ENCODE assay signal across 17 mouse cellular contexts in genomic region chr15:98513676-98514075, GRCm38 (mm10). TPM values are rescaled to one million over a fixed set of nuclear protein-coding genes. Genes with fewer than 3 reads are reported as not detected.
"Had no signal": no experiment of that assay in that cellular context is flagged by ENCODE, and none has a peak within 500 bp of the region (broad histone marks: within the 10 kb centered on the region; RNA-seq: fewer than 3 reads in every experiment).

No protein-coding gene starts in this region.

RNA-seq across cellular contexts. Expression of gene Olfr279, which starts 21.5 kb away (rescaled TPM):
- total RNA-seq: layer of hippocampus, adult 8-10 months; left cerebral cortex, adult 18-20 months; left cerebral cortex, postnatal 10 days; left cerebral cortex, postnatal 4 days; liver, adult 2 months; megakaryocyte-erythroid progenitor cell, adult 5-6 weeks had no signal
- polyA plus RNA-seq: kidney, adult 2 months; kidney, embryonic 15.5 days; large intestine, adult 2 months; limb, embryonic 13.5 days; liver, adult 2 months; liver, embryonic 14.5 days; midbrain, embryonic 12.5 days; midbrain, embryonic 16.5 days; neural tube, embryonic 14.5 days; stomach, embryonic 16.5 days; urinary bladder, adult 2 months had no signal

RNA-seq across cellular contexts. Expression of gene Lalba, which starts 31.2 kb away (rescaled TPM):
- total RNA-seq: layer of hippocampus, adult 8-10 months; layer of hippocampus, postnatal 14 days; left cerebral cortex, adult 18-20 months; left cerebral cortex, postnatal 10 days; left cerebral cortex, postnatal 4 days; liver, adult 2 months; megakaryocyte-erythroid progenitor cell, adult 5-6 weeks had no signal
- polyA plus RNA-seq: kidney, adult 2 months; kidney, embryonic 15.5 days; large intestine, adult 2 months; liver, adult 2 months; liver, embryonic 14.5 days; midbrain, embryonic 12.5 days; midbrain, embryonic 16.5 days; neural tube, embryonic 14.5 days; urinary bladder, adult 2 months had no signal

RNA-seq across cellular contexts. Expression of gene OR5BS1P, which starts 44.0 kb away (rescaled TPM):
- total RNA-seq: layer of hippocampus, adult 8-10 months; layer of hippocampus, postnatal 14 days; left cerebral cortex, adult 18-20 months; left cerebral cortex, postnatal 10 days; left cerebral cortex, postnatal 4 days; liver, adult 2 months; megakaryocyte-erythroid progenitor cell, adult 5-6 weeks had no signal
- polyA plus RNA-seq: kidney, adult 2 months; kidney, embryonic 15.5 days; large intestine, adult 2 months; limb, embryonic 13.5 days; liver, adult 2 months; liver, embryonic 14.5 days; midbrain, embryonic 12.5 days; midbrain, embryonic 16.5 days; neural tube, embryonic 14.5 days; stomach, embryonic 16.5 days had no signal
